Mouse (Mus musculus) layer of hippocampus, adult 8-10 months (tissue): ENCODE data around the gene Tex35. TPM values are rescaled to one million over a fixed set of nuclear protein-coding genes. Genes with fewer than 3 reads are reported as not detected.

ENCODE experiments used
- DNase-seq, 2 experiments: peaks; one replicate each; pipeline ENCODE4 v3.0.0; 2022; ENCODE audit warnings: low spot score in 2 of 2
- total RNA-seq, 4 experiments: library from RNA; stranded (reverse); gene quantifications; 2 replicates each; pipeline ENCODE4 v1.2.4; 2022

The Tex35 gene
- total RNA-seq, 4 experiments from 2014 or later, result 0.65 TPM; not detected in 3

- no peak for DNase-seq
Observed at GRCm38 (mm10) chr1:157055288-157055831, 53.1 kb downstream of the Tex35 start.

GRCm38 (mm10) chr1:157054659-157055058 lies 53.8 kb downstream of the Tex35 start:
- DNase-seq, result no peak

GRCm38 (mm10) chr1:157049886-157050285 lies 58.6 kb downstream of the Tex35 start:
- DNase-seq, result no peak

Other genes starting within 250 kb of the Tex35 start
- 10 to 100 TPM; 53.1 to 76.0 (median 68.5) TPM for gene Ralgps2, start 169.1 kb downstream of the Tex35 start, total RNA-seq